Mouse (Mus musculus) liver, embryonic 11.5 days (tissue): ENCODE data around the gene Tmem253. TPM values are rescaled to one million over a fixed set of nuclear protein-coding genes. Genes with fewer than 3 reads are reported as not detected.
A peak's percentile ranks its signal among the peaks of the same experiment; 100 is the strongest.

ENCODE experiments used
- ATAC-seq: fragments of 200-750 bp; cut with Nextera tagmentation; replicated peaks from 2 replicates; pipeline ENCODE4 v1.8.0; 2017; ENCODE audit warnings: moderate number of reproducible peaks, mild to moderate bottlenecking, moderate TSS enrichment, moderate library complexity; ENCODE audit not compliant: low FRiP score
- DNase-seq: peaks from one replicate; pipeline ENCODE4 v3.0.0-alpha.2; 2017; ENCODE audit warnings: low spot score
- H3K27ac ChIP-seq: fragments of 300-500 bp; sonication (generic); 2 replicates; pipeline ENCODE4 v1.5.1; 2014; ENCODE audit warnings: mild to moderate bottlenecking, low read depth, low read length, control low read depth
- H3K27me3 ChIP-seq: fragments of 300-500 bp; sonication (generic); replicated peaks from 2 replicates; pipeline ENCODE4 v1.6.1; 2014; ENCODE audit warnings: low read length, mixed read lengths; ENCODE audit not compliant: control insufficient read depth, insufficient read depth
- H3K36me3 ChIP-seq: fragments of 300-500 bp; sonication (generic); 2 replicates; pipeline ENCODE4 v1.6.1; 2014; ENCODE audit warnings: mild to moderate bottlenecking, low read length, moderate library complexity, mixed read lengths; ENCODE audit not compliant: control insufficient read depth, insufficient read depth
- H3K4me1 ChIP-seq: fragments of 300-500 bp; sonication (generic); replicated peaks from 2 replicates; pipeline ENCODE4 v1.6.1; 2014; ENCODE audit warnings: low read length, mixed read lengths; ENCODE audit not compliant: control insufficient read depth, insufficient read depth
- H3K4me2 ChIP-seq: fragments of 300-500 bp; sonication (generic); 2 replicates; pipeline ENCODE4 v1.6.1; 2014; ENCODE audit warnings: mild to moderate bottlenecking, control low read depth, moderate library complexity
- H3K4me3 ChIP-seq: fragments of 300-500 bp; sonication (generic); 2 replicates; pipeline ENCODE4 v1.5.1; 2014; ENCODE audit warnings: low read depth, low read length, control low read depth
- H3K9ac ChIP-seq: fragments of 300-500 bp; sonication (generic); 2 replicates; pipeline ENCODE4 v1.6.1; 2014; ENCODE audit warnings: low read depth, low read length, control low read depth
- H3K9me3 ChIP-seq: fragments of 300-500 bp; sonication (generic); 2 replicates; pipeline ENCODE4 v1.6.1; 2016; ENCODE audit warnings: low read length, inconsistent platforms, mixed read lengths; ENCODE audit not compliant: control insufficient read depth
- WGBS: fragments of 180-500 bp; shearing (Covaris S2); extraction: QIAGEN DNeasy Blood & Tissue Kit; methylation state at CpG from one replicate; pipeline ENCODE4 v1.1.7; 2014; 5-methylcytosine and 5-hydroxymethylcytosine counted together
- polyA plus RNA-seq: library from polyadenylated mRNA; unstranded; fragments of >200 nt; fragmentation: Nextera tagmentation; extraction: Ambion mirVana; gene quantifications from 2 replicates; pipeline ENCODE4 v1.2.1, GENCODE M21; 2014

Tmem253 gene
- polyA plus RNA-seq, 1 experiment from 2014 or later = 0.85 TPM

GRCm38 (mm10) chr14:52009841-52010240 is 5.6 kb upstream of the Tmem253 start:
- ATAC-seq (no peak), DNase-seq (no peak)
- no peak overlapping the region for H3K4me3 ChIP-seq
- 69% methylated on average over 6 of the region's 6 CpGs for WGBS
- H3K9me3 ChIP-seq = no peaks in the 10 kb centered on the region
- H3K9ac ChIP-seq = no peak overlapping the region
- no peak overlapping the region for H3K27ac ChIP-seq
- H3K4me1 ChIP-seq = peaks cover 19% of the 10 kb centered on the region
- 0 out of 2 replicates have a peak, but pooled peaks cover 3% of the 10 kb centered on the region for H3K27me3 ChIP-seq
- peak overlapping the region; percentile 33 for H3K4me2 ChIP-seq
- peaks cover 21% of the 10 kb centered on the region for H3K36me3 ChIP-seq

- H3K4me1 ChIP-seq = peaks cover 22% of the 10 kb centered on the region
- DNase-seq (peak; percentile 49), ATAC-seq (no peak)
- peaks cover 19% of the 10 kb centered on the region for H3K36me3 ChIP-seq
- no peak overlapping the region for H3K9ac ChIP-seq
- 0 out of 2 replicates have a peak overlapping the region, but pooled peaks have one; percentile 1 for H3K27ac ChIP-seq
- H3K4me2 ChIP-seq = peak overlapping the region; percentile 33
- H3K4me3 ChIP-seq = 0 out of 2 replicates have a peak overlapping the region, but pooled peaks have one; percentile 11
- 0 out of 2 replicates have a peak, but pooled peaks cover 3% of the 10 kb centered on the region for H3K27me3 ChIP-seq
- WGBS = 13% methylated on average over 9 of the region's 9 CpGs
- no peaks in the 10 kb centered on the region for H3K9me3 ChIP-seq
These were observed 4.9 kb upstream of the Tmem253 start for GRCm38 (mm10) chr14:52010446-52011111.

- Histone ChIP-seq H3K4me1 (peaks cover 33% of the 10 kb centered on the region), H3K9me3 (no peaks in the 10 kb centered on the region), H3K36me3 (peaks cover 14% of the 10 kb centered on the region), H3K27me3 (0 out of 2 replicates have a peak, but pooled peaks cover 3% of the 10 kb centered on the region), H3K27ac (no peak overlapping the region), H3K4me2 (no peak overlapping the region), H3K9ac (no peak overlapping the region), H3K4me3 (no peak overlapping the region)
- 69% methylated on average over 1 of the region's 1 CpGs for whole genome bisulfite sequencing
- DNase-seq (no peak), ATAC-seq (no peak)
These were observed 3.8 kb upstream of the Tmem253 start for GRCm38 (mm10) chr14:52011683-52012082.

- H3K4me3 ChIP-seq = no peak overlapping the region
- no peaks in the 10 kb centered on the region for H3K9me3 ChIP-seq
- peaks cover 11% of the 10 kb centered on the region for H3K36me3 ChIP-seq
- 84% methylated on average over 4 of the region's 4 CpGs for WGBS
- DNase-seq (no peak), ATAC-seq (no peak)
- no peak overlapping the region for H3K27ac ChIP-seq
- peaks cover 37% of the 10 kb centered on the region for H3K4me1 ChIP-seq
- H3K27me3 ChIP-seq = 0 out of 2 replicates have a peak, but pooled peaks cover 3% of the 10 kb centered on the region
- no peak overlapping the region for H3K4me2 ChIP-seq
- H3K9ac ChIP-seq = no peak overlapping the region
These were observed 3.4 kb upstream of the Tmem253 start for GRCm38 (mm10) chr14:52012085-52012484.

- ATAC-seq = no peak
- Histone ChIP-seq H3K4me3 (no peak overlapping the region), H3K4me2 (no peak overlapping the region), H3K27me3 (0 out of 2 replicates have a peak, but pooled peaks cover 3% of the 10 kb centered on the region), H3K4me1 (peaks cover 39% of the 10 kb centered on the region), H3K9me3 (no peaks in the 10 kb centered on the region), H3K9ac (no peak overlapping the region), H3K36me3 (peaks cover 7% of the 10 kb centered on the region; the same call in 1 of the 2 replicates), H3K27ac (no peak overlapping the region)
- 84% methylated on average over 5 of the region's 5 CpGs for WGBS
- DNase-seq = no peak
These were observed 2.9 kb upstream of the Tmem253 start for GRCm38 (mm10) chr14:52012553-52012952.

GRCm38 (mm10) chr14:52013021-52013610 is 2.3 kb upstream of the Tmem253 start:
- Histone ChIP-seq H3K27me3 (0 out of 2 replicates have a peak, but pooled peaks cover 3% of the 10 kb centered on the region), H3K4me3 (peak overlapping the region; percentile 83), H3K27ac (peak overlapping the region; percentile 85; the same call in 1 of the 2 replicates), H3K9me3 (no peaks in the 10 kb centered on the region), H3K4me2 (peak overlapping the region; percentile 80), H3K36me3 (peaks cover 6% of the 10 kb centered on the region; the same call in 1 of the 2 replicates), H3K4me1 (peaks cover 44% of the 10 kb centered on the region), H3K9ac (no peak overlapping the region)
- ATAC-seq = no peak
- no peak for DNase-seq
- WGBS = 84% methylated on average over 8 of the region's 8 CpGs

GRCm38 (mm10) chr14:52013771-52014219 is 1.7 kb upstream of the Tmem253 start:
- WGBS = 8% methylated on average over 24 of the region's 24 CpGs
- peaks cover 46% of the 10 kb centered on the region for H3K4me1 ChIP-seq
- H3K9ac ChIP-seq = peak overlapping the region; percentile 81
- peak overlapping the region; percentile 83 for H3K4me3 ChIP-seq
- no peaks in the 10 kb centered on the region for H3K9me3 ChIP-seq
- H3K4me2 ChIP-seq = peak overlapping the region; percentile 80
- 0 out of 2 replicates have a peak, but pooled peaks cover 3% of the 10 kb centered on the region for H3K27me3 ChIP-seq
- DNase-seq = peak; percentile 59
- H3K36me3 ChIP-seq = 0 out of 2 replicates have a peak, but pooled peaks cover 3% of the 10 kb centered on the region
- ATAC-seq = peak; percentile 21; the same call in 1 of the 2 replicates
- peak overlapping the region; percentile 85 for H3K27ac ChIP-seq

- Histone ChIP-seq H3K4me3 (peak overlapping the region; percentile 83), H3K36me3 (0 out of 2 replicates have a peak, but pooled peaks cover 3% of the 10 kb centered on the region), H3K27me3 (0 out of 2 replicates have a peak, but pooled peaks cover under 1% of the 10 kb centered on the region), H3K4me1 (peaks cover 47% of the 10 kb centered on the region), H3K9ac (peak overlapping the region; percentile 81), H3K9me3 (no peaks in the 10 kb centered on the region), H3K4me2 (peak overlapping the region; percentile 80), H3K27ac (peak overlapping the region; percentile 85)
- ATAC-seq = peak; percentile 19; the same call in 1 of the 2 replicates
- DNase-seq = no peak
- WGBS = 2% methylated on average over 19 of the region's 80 CpGs
These were observed 1.1 kb upstream of the Tmem253 start for GRCm38 (mm10) chr14:52014271-52014760.
